Mouse (Mus musculus) testis, adult 2 months (tissue): ENCODE results near the gene Zfp872. TPM values are rescaled to one million over a fixed set of nuclear protein-coding genes. Genes with fewer than 3 reads are reported as not detected.

Experiments used
- H3K27ac ChIP-seq: fragments of 200-500 bp; 2 replicates; pipeline ENCODE4 v1.5.1; 2012; ENCODE audit warnings: low read depth, low read length; ENCODE audit not compliant: control insufficient read depth, insufficient read depth
- H3K27me3 ChIP-seq: fragments of 200-500 bp; 2 replicates; pipeline ENCODE4 v1.6.1; 2012; ENCODE audit warnings: mild to moderate bottlenecking, low read length, moderate library complexity; ENCODE audit not compliant: control insufficient read depth, insufficient read depth
- H3K36me3 ChIP-seq: fragments of 200-500 bp; 2 replicates; pipeline ENCODE4 v1.6.1; 2012; ENCODE audit warnings: mild to moderate bottlenecking, low read length; ENCODE audit not compliant: control insufficient read depth, insufficient read depth
- H3K4me1 ChIP-seq: fragments of 200-500 bp; 2 replicates; pipeline ENCODE4 v1.6.1; 2012; ENCODE audit warnings: low read length; ENCODE audit not compliant: control insufficient read depth, insufficient read depth
- H3K4me3 ChIP-seq: fragments of 200-500 bp; 2 replicates; pipeline ENCODE4 v1.5.1; 2012; ENCODE audit warnings: low read depth, mild to moderate bottlenecking, low read length, moderate library complexity, mixed read lengths; ENCODE audit not compliant: control insufficient read depth
- CTCF ChIP-seq: fragments of 200-500 bp; IDR thresholded peaks from 2 replicates; pipeline ENCODE4 v1.5.1; 2012; ENCODE audit warnings: low read depth, mild to moderate bottlenecking, inconsistent platforms, low read length, moderate library complexity; ENCODE audit not compliant: control insufficient read depth, insufficient read depth, insufficient replicate concordance
- POLR2A ChIP-seq: fragments of 200-500 bp; IDR thresholded peaks from 2 replicates; pipeline ENCODE4 v1.6.1; 2012; ENCODE audit warnings: low read depth, mild to moderate bottlenecking, inconsistent platforms, low read length, moderate library complexity; ENCODE audit not compliant: control insufficient read depth
- polyA plus RNA-seq: library from polyadenylated mRNA; depleted of rRNA; stranded (reverse); fragments of >200 nt; gene quantifications from 2 replicates; pipeline ENCODE4 v1.2.3, GENCODE M21; 2012; rRNA removed

Zfp872 gene
- polyA plus RNA-seq, 1 experiment = 0.05 TPM

- H3K4me1 ChIP-seq = no peaks in the 10 kb centered on the region
- no peak overlapping the region for H3K27ac ChIP-seq
- H3K4me3 ChIP-seq = no peak overlapping the region
- H3K27me3 ChIP-seq = no peaks in the 10 kb centered on the region
- H3K36me3 ChIP-seq = no peaks in the 10 kb centered on the region
- TF ChIP-seq CTCF (no peak), POLR2A (no peak)
These were observed 56.4 kb downstream of the Zfp872 start for GRCm38 (mm10) chr9:22244242-22244641.

Other genes starting within 250 kb of the Zfp872 start
- gene Swsap1, start 232.3 kb upstream of the Zfp872 start, polyA plus RNA-seq = 4.7 and 5.1 TPM in 2 replicates
- 1.5 and 1.9 TPM in 2 replicates for gene Epor, start 224.6 kb upstream of the Zfp872 start, polyA plus RNA-seq
- 3.9 and 5.2 TPM in 2 replicates for gene Rgl3, start 198.6 kb upstream of the Zfp872 start, polyA plus RNA-seq
- gene Ccdc151, start 185.5 kb upstream of the Zfp872 start, polyA plus RNA-seq = 38.5 and 46.0 TPM in 2 replicates
- gene Prkcsh, start 185.3 kb upstream of the Zfp872 start, polyA plus RNA-seq = 41.2 and 43.3 TPM in 2 replicates
- 1.8 and 1.9 TPM in 2 replicates for gene Elavl3, start 136.1 kb upstream of the Zfp872 start, polyA plus RNA-seq
- gene Gm49318, start 116.8 kb upstream of the Zfp872 start, polyA plus RNA-seq = not detected in 2 replicates
- 43.1 and 44.9 TPM in 2 replicates for gene Zfp653, start 116.7 kb upstream of the Zfp872 start, polyA plus RNA-seq
- 71.6 and 72.6 TPM in 2 replicates for gene Ecsit, start 102.7 kb upstream of the Zfp872 start, polyA plus RNA-seq
- 5.8 and 22.3 TPM in 2 replicates for gene Cnn1, start 88.9 kb upstream of the Zfp872 start, polyA plus RNA-seq
- 1,299 and 1,403 TPM in 2 replicates for gene Elof1, start 70.9 kb upstream of the Zfp872 start, polyA plus RNA-seq
- 8.2 and 10.7 TPM in 2 replicates for gene Acp5, start 52.4 kb upstream of the Zfp872 start, polyA plus RNA-seq
- gene Pigyl, start 31.2 kb upstream of the Zfp872 start, polyA plus RNA-seq = 64.8 and 73.5 TPM in 2 replicates
- 8.5 and 9.4 TPM in 2 replicates for gene Zfp809, start 37.6 kb downstream of the Zfp872 start, polyA plus RNA-seq
- 0.02 and 0.05 TPM in 2 replicates for gene Zfp599, start 71.8 kb downstream of the Zfp872 start, polyA plus RNA-seq
- gene Zfp810, start 119.6 kb downstream of the Zfp872 start, polyA plus RNA-seq = 2.5 and 2.6 TPM in 2 replicates
- gene Anln, start 201.1 kb downstream of the Zfp872 start, polyA plus RNA-seq = 5.1 and 6.3 TPM in 2 replicates
- 43.0 and 44.2 TPM in 2 replicates for gene 9530077C05Rik, start 223.4 kb downstream of the Zfp872 start, polyA plus RNA-seq